Mouse (Mus musculus) monocyte, adult 5-6 weeks (primary cell): ENCODE data around the gene Caap1. TPM values are rescaled to one million over a fixed set of nuclear protein-coding genes. Genes with fewer than 3 reads are reported as not detected.
A peak's percentile ranks its signal among the peaks of the same experiment; 100 is the strongest.

Experiments used
- ATAC-seq: fragments of 153-309, 156-312 bp; replicated peaks from 2 replicates; pipeline ENCODE4 v1.8.0; 2017; ENCODE audit warnings: mild to moderate bottlenecking; ENCODE audit not compliant: low TSS enrichment, insufficient number of reproducible peaks, severe bottlenecking, poor library complexity, low FRiP score
- total RNA-seq: library from RNA; stranded (forward); fragments of 200-1000, 200-491, 200-594 nt; gene quantifications from 3 replicates; pipeline ENCODE4 v1.2.3, GENCODE M21; 2017

The Caap1 gene
- 23.0 to 26.1 TPM (median 25.0 TPM) in 3 replicates for total RNA-seq

GRCm38 (mm10) chr4:94556265-94557054, at the start of gene Caap1, which contains the start of gene Gm10306:
Caap1 (minus strand) TSS chr4:94556796.
Gm10306 (plus strand) TSS chr4:94556546.
- peak; percentile 99 for ATAC-seq

- ATAC-seq: no peak
Observed at GRCm38 (mm10) chr4:94605591-94605990, 49.0 kb upstream of the Caap1 start.

GRCm38 (mm10) chr4:94604452-94605019, 47.9 kb upstream of the Caap1 start:
- ATAC-seq: no peak

- peak; percentile 89 for ATAC-seq
Observed at GRCm38 (mm10) chr4:94603031-94603629, 46.5 kb upstream of the Caap1 start, which contains the start of gene Plaa. Plaa (minus strand) TSS chr4:94603244.

GRCm38 (mm10) chr4:94602496-94603030, 46.0 kb upstream of the Caap1 start:
- peak; percentile 53 for ATAC-seq

- ATAC-seq: no peak
Observed at GRCm38 (mm10) chr4:94601395-94601794, 44.8 kb upstream of the Caap1 start.

- no peak for ATAC-seq
Observed at GRCm38 (mm10) chr4:94592709-94593108, 36.1 kb upstream of the Caap1 start.

GRCm38 (mm10) chr4:94591765-94592381, 35.3 kb upstream of the Caap1 start:
- ATAC-seq: no peak

- ATAC-seq: no peak
Observed at GRCm38 (mm10) chr4:94572677-94573076, 16.1 kb upstream of the Caap1 start.

GRCm38 (mm10) chr4:94564297-94564696, 7.7 kb upstream of the Caap1 start:
- ATAC-seq: no peak

- ATAC-seq: no peak
Observed at GRCm38 (mm10) chr4:94561954-94562648, 5.5 kb upstream of the Caap1 start.

- ATAC-seq: no peak
Observed at GRCm38 (mm10) chr4:94560316-94560715, 3.7 kb upstream of the Caap1 start.

GRCm38 (mm10) chr4:94559266-94559665, 2.7 kb upstream of the Caap1 start:
- no peak for ATAC-seq

- no peak for ATAC-seq
Observed at GRCm38 (mm10) chr4:94557145-94557544, 549 bp upstream of the Caap1 start.

GRCm38 (mm10) chr4:94554955-94555494, 1.6 kb downstream of the Caap1 start:
- ATAC-seq: no peak

- no peak for ATAC-seq
Observed at GRCm38 (mm10) chr4:94544321-94544720, 12.3 kb downstream of the Caap1 start.

- no peak for ATAC-seq
Observed at GRCm38 (mm10) chr4:94543041-94543440, 13.6 kb downstream of the Caap1 start.

GRCm38 (mm10) chr4:94533205-94533604, 23.4 kb downstream of the Caap1 start:
- ATAC-seq: no peak
